Comparison of ENCODE assay signal across 8 mouse cellular contexts in the genomic region with DNA sequence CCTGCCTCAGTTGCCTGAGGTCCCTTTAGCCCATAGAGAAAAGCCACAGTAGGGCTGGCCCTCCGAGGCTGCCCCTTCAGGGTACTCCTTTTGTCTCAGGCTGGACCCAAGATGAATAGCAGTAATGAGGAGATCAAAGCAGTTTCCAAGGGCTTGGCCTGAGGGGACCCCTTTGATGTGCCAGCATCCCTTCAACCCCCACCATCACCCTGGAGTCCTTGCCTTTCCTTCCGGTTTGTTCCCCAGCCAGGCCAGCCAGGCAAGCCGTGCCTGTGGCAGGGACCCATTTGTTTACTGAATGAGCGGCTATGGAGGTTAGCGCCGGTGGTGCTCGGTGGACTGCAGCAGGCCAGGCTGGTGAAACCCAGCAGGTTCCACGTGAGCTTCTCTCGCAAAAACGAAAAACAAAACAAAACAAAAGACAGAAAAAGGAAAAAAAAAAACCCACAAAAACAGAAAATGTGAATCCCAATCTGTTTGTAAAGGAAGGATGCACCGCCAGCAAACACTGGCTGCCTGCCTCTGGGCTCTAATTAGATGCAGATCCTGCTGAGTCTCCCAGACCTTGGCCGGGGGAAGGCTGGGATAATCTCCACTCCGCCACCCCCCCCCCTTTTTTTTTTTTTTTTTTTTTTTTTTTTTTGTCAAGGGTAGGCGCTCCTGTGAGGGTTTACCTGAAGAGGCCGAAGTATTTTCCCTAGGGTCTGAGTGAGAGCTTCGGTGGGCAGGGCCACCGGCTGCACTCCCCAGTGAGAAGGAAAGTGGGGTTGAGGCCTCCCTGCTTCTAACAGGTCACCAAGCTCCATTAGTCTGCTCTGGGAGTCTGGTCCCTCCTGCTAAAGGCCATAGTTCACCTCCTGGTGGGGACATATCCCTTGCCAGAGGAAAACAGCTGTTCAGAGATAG.
DNase-seq lines count a peak whose midpoint lies in the region; TF ChIP-seq lines count a peak whose summit lies in the region.

No protein-coding gene starts in this region.

- no peak for TF ChIP-seq CTCF in heart, adult 2 months (IDR thresholded peaks at IDR 0.05)

- intact Hi-C loops in heart, adult 2 months (cut with DNase I) = no loop called here

- no peak overlapping the region for H3K4me3 ChIP-seq in heart, adult 2 months

- H3K79me2 ChIP-seq in heart, adult 2 months (replicated peaks; ENCODE audit: control insufficient read depth, insufficient read depth, low read length) = no peaks in the 10 kb centered on the region

- 44% methylated on average over 17 of the region's 17 CpGs for WGBS in heart, adult 2 months

- no peaks in the 10 kb centered on the region for H3K36me3 ChIP-seq in heart, adult 2 months (ENCODE audit: control insufficient read depth, insufficient read depth, low read length)

- no peak for TF ChIP-seq POLR2A in heart, adult 2 months (IDR thresholded peaks at IDR 0.05; ENCODE audit: insufficient read depth, low read depth, low read length)

- TF ChIP-seq EP300 in heart, adult 2 months (IDR thresholded peaks at IDR 0.05; ENCODE audit: insufficient read depth, low read depth, low read length) = no peak

- no peaks in the 10 kb centered on the region for H3K27me3 ChIP-seq in heart, adult 2 months (ENCODE audit: control insufficient read depth, insufficient read depth, low read length)

- no peak overlapping the region for H3K27ac ChIP-seq in heart, adult 2 months

- DNase-seq in heart, adult 2 months = peak; percentile 3 to 23
- DNase-seq in heart, adult 8-10 months (ENCODE audit: low spot score) = no peak
- DNase-seq in right cerebral cortex, postnatal 14 days = peak; percentile 22
- DNase-seq in right cerebral cortex, postnatal 25 days = no peak
- DNase-seq in gastrocnemius, postnatal 25 days = peak; percentile 18
- peak; percentile 2 for DNase-seq in retina, postnatal 7 days (ENCODE audit: low read depth, low spot score)
- no peak for DNase-seq in thymus, postnatal 4 days
- no peak for DNase-seq in thymus, postnatal 36 days

- H3K9ac ChIP-seq in heart, adult 2 months (ENCODE audit: low read depth, low read length) = no peak overlapping the region

- no peaks in the 10 kb centered on the region for H3K4me1 ChIP-seq in heart, adult 2 months (ENCODE audit: control insufficient read depth, insufficient read depth, low read length)

Comparison
In these comparisons a context has a peak if more than half of its experiments do, and no peak if none do; other contexts are left out.
1. DNase-seq: peak in heart, adult 2 months (2 of 2), right cerebral cortex, postnatal 14 days (single experiment), gastrocnemius, postnatal 25 days (single experiment) and retina, postnatal 7 days (single experiment); none in heart, adult 8-10 months (single experiment), right cerebral cortex, postnatal 25 days (single experiment), thymus, postnatal 4 days (single experiment) and thymus, postnatal 36 days (0 of 2).